Mouse (Mus musculus) kidney, embryonic 16.5 days (tissue): Measurements from ENCODE around the gene Des. TPM values are rescaled to one million over a fixed set of nuclear protein-coding genes. Genes with fewer than 3 reads are reported as not detected.

Source experiments
- ATAC-seq: fragments of 200-750 bp; cut with Nextera tagmentation; 2 replicates; pipeline ENCODE4 v1.8.0; 2017; ENCODE audit warnings: moderate TSS enrichment; ENCODE audit not compliant: low FRiP score, low TSS enrichment
- H3K27ac ChIP-seq: fragments of 300-500 bp; sonication (generic); 2 replicates; pipeline ENCODE4 v1.5.1; 2014; ENCODE audit warnings: low read length
- H3K27me3 ChIP-seq: fragments of 300-500 bp; sonication (generic); 2 replicates; pipeline ENCODE4 v1.6.1; 2014; ENCODE audit warnings: low read length, control low read depth, mixed read lengths; ENCODE audit not compliant: insufficient read depth
- H3K36me3 ChIP-seq: fragments of 300-500 bp; sonication (generic); 2 replicates; pipeline ENCODE4 v1.6.1; 2014; ENCODE audit warnings: low read length, control low read depth, mixed read lengths; ENCODE audit not compliant: insufficient read depth
- H3K4me1 ChIP-seq: fragments of 300-500 bp; sonication (generic); 2 replicates; pipeline ENCODE4 v1.6.1; 2014; ENCODE audit warnings: low read length, control low read depth, mixed read lengths; ENCODE audit not compliant: insufficient read depth
- H3K4me2 ChIP-seq: fragments of 300-500 bp; sonication (generic); replicated peaks from 2 replicates; pipeline ENCODE4 v1.6.1; 2014; ENCODE audit warnings: low read depth, low read length
- H3K4me3 ChIP-seq: fragments of 300-500 bp; sonication (generic); 2 replicates; pipeline ENCODE4 v1.5.1; 2014; ENCODE audit warnings: mild to moderate bottlenecking, low read length
- H3K9ac ChIP-seq: fragments of 300-500 bp; sonication (generic); replicated peaks from 2 replicates; pipeline ENCODE4 v1.6.1; 2014; ENCODE audit warnings: low read length
- H3K9me3 ChIP-seq: fragments of 300-500 bp; sonication (generic); 2 replicates; pipeline ENCODE4 v1.6.1; 2016; ENCODE audit warnings: low read length, control low read depth
- WGBS: fragments of 180-500 bp; shearing (Covaris S2); extraction: QIAGEN DNeasy Blood & Tissue Kit; methylation state at CpG from one replicate; pipeline ENCODE4 v1.1.7; 2014; 5-methylcytosine and 5-hydroxymethylcytosine counted together
- polyA plus RNA-seq: library from polyadenylated mRNA; unstranded; fragments of >200 nt; fragmentation: Nextera tagmentation; extraction: Ambion mirVana; gene quantifications from 2 replicates; pipeline ENCODE4 v1.2.1, GENCODE M21; 2015

The Des gene
- polyA plus RNA-seq, 1 experiment from 2014 or later = 53.6 TPM

- ATAC-seq = no peak
- H3K27me3 ChIP-seq = no peaks in the 10 kb centered on the region
- H3K4me3 ChIP-seq = no peak overlapping the region
- H3K4me2 ChIP-seq = no peak overlapping the region
- no peak overlapping the region for H3K9ac ChIP-seq
- H3K36me3 ChIP-seq = peaks cover 33% of the 10 kb centered on the region
- H3K27ac ChIP-seq = no peak overlapping the region
- WGBS = 97% methylated on average over 3 of the region's 3 CpGs
- no peaks in the 10 kb centered on the region for H3K4me1 ChIP-seq
- H3K9me3 ChIP-seq = no peaks in the 10 kb centered on the region
Observed at GRCm38 (mm10) chr1:75412196-75412595, 52.1 kb downstream of the Des start.

GRCm38 (mm10) chr1:75413749-75414148, 53.6 kb downstream of the Des start:
- WGBS = 61% methylated on average over 3 of the region's 3 CpGs
- Histone ChIP-seq H3K4me1 (no peaks in the 10 kb centered on the region), H3K9me3 (no peaks in the 10 kb centered on the region), H3K27me3 (no peaks in the 10 kb centered on the region), H3K4me2 (no peak overlapping the region), H3K27ac (no peak overlapping the region), H3K9ac (no peak overlapping the region), H3K36me3 (peaks cover 32% of the 10 kb centered on the region), H3K4me3 (no peak overlapping the region)
- ATAC-seq = no peak

Other genes with a start within 250 kb of the Des start
- gene Nhej1, start 235.1 kb upstream of the Des start, polyA plus RNA-seq = 10.0 and 12.1 TPM in 2 replicates
- 5.9 and 6.2 TPM in 2 replicates for gene Slc23a3, start 226.4 kb upstream of the Des start, polyA plus RNA-seq
- gene Cnppd1, start 217.6 kb upstream of the Des start, polyA plus RNA-seq = 51.1 and 54.4 TPM in 2 replicates
- 56.3 and 59.8 TPM in 2 replicates for gene Retreg2, start 217.6 kb upstream of the Des start, polyA plus RNA-seq
- gene Zfand2b, start 191.7 kb upstream of the Des start, polyA plus RNA-seq = 48.4 and 51.0 TPM in 2 replicates
- 36.4 and 37.2 TPM in 2 replicates for gene Abcb6, start 179.9 kb upstream of the Des start, polyA plus RNA-seq
- gene Ankzf1, start 168.2 kb upstream of the Des start, polyA plus RNA-seq = 29.2 and 30.1 TPM in 2 replicates
- 33.0 and 36.0 TPM in 2 replicates for gene Atg9a, start 168.1 kb upstream of the Des start, polyA plus RNA-seq
- gene Glb1l, start 149.5 kb upstream of the Des start, polyA plus RNA-seq = 57.4 and 63.8 TPM in 2 replicates
- 153 and 169 TPM in 2 replicates for gene Stk16, start 149.5 kb upstream of the Des start, polyA plus RNA-seq
- 96.3 and 102 TPM in 2 replicates for gene Tuba4a, start 140.5 kb upstream of the Des start, polyA plus RNA-seq
- not detected in 2 replicates for gene A630095N17Rik, start 128.2 kb upstream of the Des start, polyA plus RNA-seq
- gene Dnajb2, start 123.9 kb upstream of the Des start, polyA plus RNA-seq = 41.3 and 45.7 TPM in 2 replicates
- gene Ptprn, start 95.8 kb upstream of the Des start, polyA plus RNA-seq = 0.54 and 0.87 TPM in 2 replicates
- gene Resp18, start 81.9 kb upstream of the Des start, polyA plus RNA-seq = 1.0 and 3.0 TPM in 2 replicates
- 168 and 184 TPM in 2 replicates for gene Dnpep, start 42.3 kb upstream of the Des start, polyA plus RNA-seq
- gene Speg, start 15.0 kb downstream of the Des start, polyA plus RNA-seq = 61.4 and 61.5 TPM in 2 replicates
- gene Gmppa, start 75.6 kb downstream of the Des start, polyA plus RNA-seq = 91.4 and 91.6 TPM in 2 replicates
- gene Asic4, start 90.1 kb downstream of the Des start, polyA plus RNA-seq = 1.00 and 1.5 TPM in 2 replicates
- 37.9 and 38.6 TPM in 2 replicates for gene Chpf, start 119.0 kb downstream of the Des start, polyA plus RNA-seq
- 0.77 and 0.99 TPM in 2 replicates for gene Tmem198, start 119.2 kb downstream of the Des start, polyA plus RNA-seq
- gene Obsl1, start 146.1 kb downstream of the Des start, polyA plus RNA-seq = 55.7 and 60.9 TPM in 2 replicates
- gene Inha, start 146.7 kb downstream of the Des start, polyA plus RNA-seq = 7.8 and 10.7 TPM in 2 replicates
- gene Stk11ip, start 161.2 kb downstream of the Des start, polyA plus RNA-seq = 28.8 and 30.6 TPM in 2 replicates
- 24.5 and 24.9 TPM in 2 replicates for gene Slc4a3, start 185.9 kb downstream of the Des start, polyA plus RNA-seq